Mouse (Mus musculus): ENCODE measurements around the gene Mgat5b.

GRCm38 (mm10) chr11:116873987-116874386 is 44.7 kb upstream of the Mgat5b start:
- TF ChIP-seq CTCF (IDR thresholded peaks at IDR 0.05; ENCODE audit: low read depth) (no peak), EP300 (IDR thresholded peaks at IDR 0.05; ENCODE audit: low read depth) (no peak)
